Mouse (Mus musculus): Measurements from ENCODE around the gene Ankar. TPM values are rescaled to one million over a fixed set of nuclear protein-coding genes. Genes with fewer than 3 reads are reported as not detected.

Ankar gene
- not detected for total RNA-seq (2021)
- long read RNA-seq, experiment 1: 0 reads
- long read RNA-seq, experiment 2: 0 reads

DNA sequence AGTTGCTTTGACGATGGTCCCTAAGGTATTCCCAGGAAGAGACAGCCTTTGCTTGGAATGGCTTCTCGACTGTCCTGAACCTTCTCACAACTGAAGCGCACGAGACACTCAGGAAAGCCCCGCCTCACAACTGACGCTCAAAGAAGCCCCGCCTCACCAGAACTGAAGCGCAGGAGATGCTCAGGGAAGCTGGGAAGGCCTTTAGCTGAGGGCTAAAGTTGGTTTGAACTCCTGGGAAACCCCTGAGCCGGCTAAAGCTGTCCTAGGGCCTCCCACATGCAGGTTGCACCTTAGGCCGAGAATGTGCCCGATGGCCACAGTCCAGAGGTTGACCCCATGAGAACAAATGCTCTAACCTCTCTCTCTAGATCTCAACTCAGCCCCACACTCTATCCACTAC lies at the start of gene Ankar:
Gene Ankar, minus strand, starts transcription at position 101 of the 400 bp plus-strand sequence.
- DNase-seq: no peak

DNA sequence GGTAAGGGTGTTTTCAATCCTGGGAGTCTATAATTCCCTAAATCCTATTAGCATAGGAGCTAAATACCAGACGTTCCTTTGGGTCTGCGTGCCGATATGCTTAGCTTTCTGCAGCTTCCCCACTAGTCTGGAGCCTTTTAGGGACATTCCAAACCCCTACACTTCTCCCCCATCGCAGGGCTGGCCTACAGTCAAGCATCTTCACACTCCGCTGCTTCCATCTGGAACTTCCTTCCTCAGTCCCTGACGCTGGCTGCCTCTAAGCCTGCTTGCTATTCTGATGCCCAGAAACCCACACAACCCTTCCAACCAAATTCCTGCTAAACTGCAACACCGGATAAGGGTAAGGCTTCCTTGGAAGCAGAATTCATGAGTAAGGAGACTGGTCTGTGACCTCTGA lies 46.0 kb upstream of the Ankar start:
- DNase-seq: no peak

DNA sequence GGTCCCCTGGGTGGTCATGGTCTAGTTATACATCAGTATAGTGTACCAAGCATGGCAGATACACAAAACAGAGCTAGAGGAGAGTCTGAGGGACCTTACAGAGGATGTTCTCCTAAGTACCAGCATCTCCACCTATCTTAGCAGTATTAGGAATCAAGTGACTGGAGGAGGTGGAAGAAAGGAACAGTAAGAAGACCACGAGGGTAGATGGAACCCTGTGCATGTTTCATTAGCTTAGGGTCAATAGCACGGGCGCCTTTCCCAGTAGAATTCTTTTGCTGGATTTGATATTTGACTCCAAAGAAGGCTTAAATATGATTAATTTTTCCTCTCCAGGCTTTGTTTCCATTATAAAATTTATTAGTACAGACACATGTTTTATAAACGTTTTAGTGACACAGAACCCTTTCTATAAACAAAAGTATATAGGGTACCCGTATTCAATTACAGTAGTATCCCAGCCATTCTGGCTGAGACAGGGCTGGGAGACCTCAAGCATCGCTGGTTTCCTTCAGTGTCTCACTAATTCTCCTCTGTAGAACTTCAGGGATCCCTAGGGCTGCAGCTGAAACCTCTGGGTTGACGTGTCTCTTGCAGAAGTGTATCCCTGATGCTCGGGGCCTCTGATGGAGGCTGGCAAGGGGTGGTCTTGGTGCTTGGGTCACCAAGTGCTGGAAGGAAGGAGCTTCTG lies 44.6 kb upstream of the Ankar start:
- no peak for DNase-seq

DNA sequence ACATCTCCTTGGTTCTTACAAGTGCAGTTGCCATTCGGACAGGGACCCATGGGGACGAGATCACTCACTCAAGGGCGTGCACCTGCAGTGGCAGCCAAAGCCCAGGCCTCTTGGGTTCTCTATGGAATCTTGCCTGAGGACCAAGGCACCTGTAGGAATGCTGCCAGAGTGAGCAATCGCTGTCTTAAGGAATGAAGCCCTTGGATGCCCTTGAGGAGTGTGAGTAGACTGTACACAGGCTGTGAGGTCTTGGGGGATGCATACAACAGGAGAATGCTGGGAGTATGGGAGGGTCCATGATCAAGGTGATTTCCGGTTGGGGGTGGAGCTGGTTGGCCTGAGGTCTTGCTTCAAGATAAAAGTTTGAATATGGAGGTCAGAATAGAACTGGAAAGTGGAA lies 41.0 kb upstream of the Ankar start:
- DNase-seq: no peak

DNA sequence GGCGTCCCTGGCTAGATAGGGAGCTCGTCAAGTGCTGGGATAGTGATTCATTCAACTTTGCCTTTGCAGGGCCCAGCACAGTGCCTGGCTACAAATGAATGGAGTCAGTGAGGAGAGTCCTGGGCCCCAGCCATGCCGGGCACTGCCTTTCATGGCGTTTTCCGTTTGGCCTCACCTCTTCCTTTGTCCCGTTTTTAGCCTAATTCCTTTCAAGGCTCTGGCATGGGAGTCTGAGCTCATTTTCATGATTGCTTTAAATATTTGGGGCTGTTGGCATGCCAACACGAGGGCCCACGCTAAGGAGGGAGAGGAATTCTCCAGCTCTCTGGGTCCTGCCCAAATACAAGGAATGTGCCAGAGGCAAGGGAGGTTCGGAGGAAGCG lies 39.3 kb upstream of the Ankar start:
- DNase-seq: no peak

DNA sequence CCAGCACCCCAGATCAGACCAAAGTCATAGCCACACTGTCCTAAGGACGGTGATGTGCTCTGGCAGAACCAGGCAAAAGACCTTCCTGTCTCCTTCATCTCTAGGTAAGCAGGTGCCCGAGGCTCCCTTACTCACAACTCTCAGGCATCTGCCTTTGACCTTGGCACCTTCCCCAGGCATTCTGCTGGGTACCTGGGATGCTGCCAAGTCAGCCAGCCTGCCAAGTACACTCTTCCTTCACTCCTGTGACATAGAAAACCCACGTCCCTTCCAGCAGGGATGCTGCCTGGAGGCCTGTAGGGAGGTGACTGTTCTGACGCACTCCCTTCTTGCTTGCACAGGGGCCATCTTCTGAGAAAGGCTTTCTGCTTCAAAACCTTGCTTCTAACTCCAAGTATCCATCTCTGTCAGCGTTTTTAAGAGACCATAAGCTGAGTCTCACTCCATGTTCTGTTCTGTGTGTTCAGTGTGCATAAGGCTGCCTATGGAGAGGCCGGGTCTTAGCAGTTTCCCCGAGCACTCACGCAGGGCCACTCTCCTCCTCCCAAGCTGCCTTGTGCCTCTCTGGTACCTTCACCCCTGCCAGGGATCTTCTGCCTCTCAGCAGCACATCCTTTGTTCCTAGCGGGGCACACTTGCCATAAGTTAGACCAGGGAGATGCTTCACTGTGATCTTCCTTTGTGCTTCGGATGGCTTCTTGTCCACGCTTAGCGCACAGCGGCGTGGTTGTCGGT lies 38.7 kb upstream of the Ankar start:
- no peak for DNase-seq

GRCm38 (mm10) chr1:72736397-72737125 lies 36.2 kb upstream of the Ankar start:
- no peak for DNase-seq

- DNase-seq: no peak
Measured at GRCm38 (mm10) chr1:72733191-72733691, 32.9 kb upstream of the Ankar start.

DNA sequence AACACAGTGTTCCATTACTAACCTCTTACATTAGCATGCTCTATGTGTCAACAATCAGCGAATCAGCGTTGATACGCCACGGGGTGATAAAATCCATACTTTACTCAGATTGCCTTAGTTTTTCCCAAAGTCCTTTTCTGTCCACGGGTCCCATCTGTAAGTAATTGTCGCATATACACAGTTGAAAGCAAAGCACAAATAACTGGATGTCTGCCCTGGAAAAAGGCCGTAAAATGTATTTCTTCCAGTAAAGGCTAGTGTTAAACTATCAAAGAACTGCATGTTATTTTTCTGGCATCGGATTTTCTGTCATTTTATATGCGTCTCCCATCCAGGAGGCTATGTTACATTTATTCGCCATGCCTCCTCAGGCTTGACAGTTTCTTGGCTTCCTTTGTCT lies 29.7 kb upstream of the Ankar start:
- no peak for DNase-seq

GRCm38 (mm10) chr1:72728781-72729180 lies 28.4 kb upstream of the Ankar start:
- no peak for DNase-seq

GRCm38 (mm10) chr1:72725941-72726340 lies 25.6 kb upstream of the Ankar start:
- no peak for DNase-seq

DNA sequence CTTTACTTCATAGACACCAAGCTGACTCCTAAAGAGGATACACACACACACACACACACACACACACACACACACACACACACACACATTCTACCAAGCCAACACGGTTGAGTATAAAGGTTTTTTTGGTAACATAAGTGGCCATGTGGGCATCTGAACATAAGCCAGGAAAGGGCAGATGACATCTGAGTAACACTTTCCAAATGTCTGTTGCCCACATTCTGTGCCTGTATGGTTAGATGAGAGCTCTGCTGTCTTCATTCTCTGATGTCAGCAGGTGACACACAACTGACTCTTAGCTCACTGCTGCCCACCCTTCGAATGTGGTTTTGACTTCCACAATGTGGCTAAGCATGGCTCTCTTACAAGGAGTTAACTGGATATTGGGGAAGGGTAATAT lies 24.0 kb upstream of the Ankar start:
- DNase-seq: no peak

DNA sequence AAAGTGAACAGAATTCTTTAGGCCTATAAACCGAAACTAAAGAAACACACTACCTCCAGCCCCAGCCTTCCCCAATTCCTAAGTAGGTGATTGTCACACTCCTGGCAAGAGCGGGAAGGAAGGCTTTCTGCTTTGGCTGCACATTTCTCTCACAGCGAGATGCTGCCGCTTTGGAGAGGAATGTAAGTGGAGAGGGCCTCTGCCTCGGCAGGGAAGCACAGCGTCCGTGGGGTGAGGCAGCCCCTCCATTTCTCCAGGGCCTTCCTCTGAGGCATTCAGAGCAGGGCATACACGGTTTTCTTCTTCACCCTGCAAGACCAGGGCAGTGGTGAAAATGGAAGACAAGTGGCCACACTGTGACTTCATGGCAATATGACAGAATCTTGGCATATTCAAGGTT lies 22.3 kb upstream of the Ankar start:
- DNase-seq: no peak

GRCm38 (mm10) chr1:72720115-72720725 lies 19.8 kb upstream of the Ankar start:
- no peak for DNase-seq

- no peak for DNase-seq
Measured at GRCm38 (mm10) chr1:72718846-72719245, 18.5 kb upstream of the Ankar start.

- DNase-seq: no peak
Measured at GRCm38 (mm10) chr1:72717540-72717939, 17.2 kb upstream of the Ankar start.

DNA sequence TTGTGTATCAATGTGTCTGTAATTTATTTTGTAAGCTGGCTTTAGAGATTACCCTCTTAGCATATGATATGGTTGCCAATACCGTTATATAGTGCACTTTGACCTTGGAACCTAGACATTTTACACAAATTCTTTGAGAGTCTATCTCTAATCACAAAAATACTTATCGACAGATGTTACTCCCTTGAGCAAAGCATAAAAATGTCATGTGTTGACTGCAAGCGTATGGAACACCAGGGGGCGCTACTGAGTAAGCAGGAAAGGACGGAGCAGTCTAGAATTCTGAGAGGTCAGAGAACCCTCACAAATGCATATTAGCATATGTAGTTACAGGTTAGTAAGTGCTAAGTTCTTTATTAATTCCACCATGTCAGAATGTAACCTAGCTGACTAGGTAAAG lies 16.5 kb upstream of the Ankar start:
- DNase-seq: no peak

DNA sequence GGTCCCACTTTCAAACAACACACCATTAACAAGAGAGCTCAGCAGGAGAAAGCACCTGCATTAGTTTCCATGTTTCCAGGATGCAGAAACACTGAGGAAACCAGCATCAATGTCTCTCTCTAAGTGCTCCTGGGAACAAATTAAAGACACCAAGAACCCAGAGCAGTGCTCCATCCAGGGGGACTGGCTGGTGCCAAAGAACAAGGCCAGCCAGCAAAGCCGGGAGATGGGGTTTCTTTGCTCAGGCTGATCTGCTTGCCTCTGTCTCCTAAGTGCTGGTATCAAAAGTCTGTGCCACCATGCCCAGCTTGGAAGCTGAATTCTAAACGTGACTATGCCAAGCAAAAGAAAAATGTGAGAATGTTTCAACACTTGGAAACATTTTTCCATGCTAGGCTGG lies 16.0 kb upstream of the Ankar start:
- DNase-seq: no peak

- DNase-seq: no peak
Measured at GRCm38 (mm10) chr1:72715593-72716361, 15.4 kb upstream of the Ankar start.

DNA sequence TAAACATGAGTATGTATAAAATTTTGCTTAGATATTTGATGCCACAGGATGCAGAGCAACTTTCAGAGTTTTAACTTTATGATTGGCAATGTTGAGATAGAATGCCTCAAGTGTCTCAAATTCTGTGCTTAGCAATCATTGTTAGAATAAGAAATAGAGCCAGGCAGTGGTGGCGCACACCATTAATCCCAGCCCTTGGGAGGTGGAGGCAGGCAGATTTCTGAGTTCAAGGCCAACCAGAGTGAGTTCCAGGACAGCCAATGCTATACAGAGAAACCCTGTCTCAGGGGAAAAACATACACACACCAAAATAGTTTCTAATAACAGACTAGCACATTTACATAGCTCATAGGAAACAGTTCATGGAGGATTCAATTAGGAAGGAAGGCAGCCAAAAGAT lies 14.7 kb upstream of the Ankar start:
- DNase-seq: no peak

DNA sequence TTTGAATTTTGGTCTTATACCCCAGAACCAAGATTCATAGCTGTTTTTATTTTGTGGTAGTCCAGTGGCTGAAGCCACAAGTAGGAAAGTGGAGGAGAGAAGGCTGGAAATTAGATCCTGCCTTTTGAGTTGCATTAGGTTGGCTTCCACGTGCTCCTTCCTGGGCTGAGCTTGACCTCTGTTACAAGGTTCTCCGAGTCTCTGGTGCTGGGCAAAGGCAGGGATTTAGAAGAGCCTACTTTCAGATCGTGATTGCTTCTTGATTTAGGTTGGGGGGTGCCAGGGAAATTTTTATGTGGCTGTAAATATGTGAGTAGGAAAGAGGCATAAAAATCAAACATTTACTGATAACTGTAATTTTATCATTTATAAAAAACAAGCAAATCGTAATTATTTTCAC lies 14.2 kb upstream of the Ankar start:
- no peak for DNase-seq

- no peak for DNase-seq
Measured at GRCm38 (mm10) chr1:72711684-72712083, 11.3 kb upstream of the Ankar start.

Data from gastrocnemius, postnatal 25 days (tissue).